Mouse (Mus musculus) liver, adult 2 months (tissue): ENCODE results near the gene Farsb.

Source experiments
- CTCF ChIP-seq: fragments of 200-500 bp; IDR thresholded peaks from 2 replicates; pipeline ENCODE4 v1.5.1; 2011; ENCODE audit warnings: low read depth, low read length, control low read depth
- POLR2A ChIP-seq: fragments of 200-500 bp; IDR thresholded peaks from 2 replicates; pipeline ENCODE4 v1.6.1; 2011; ENCODE audit warnings: low read length, control low read depth; ENCODE audit not compliant: insufficient read depth; ENCODE audit errors: extremely low read depth

DNA sequence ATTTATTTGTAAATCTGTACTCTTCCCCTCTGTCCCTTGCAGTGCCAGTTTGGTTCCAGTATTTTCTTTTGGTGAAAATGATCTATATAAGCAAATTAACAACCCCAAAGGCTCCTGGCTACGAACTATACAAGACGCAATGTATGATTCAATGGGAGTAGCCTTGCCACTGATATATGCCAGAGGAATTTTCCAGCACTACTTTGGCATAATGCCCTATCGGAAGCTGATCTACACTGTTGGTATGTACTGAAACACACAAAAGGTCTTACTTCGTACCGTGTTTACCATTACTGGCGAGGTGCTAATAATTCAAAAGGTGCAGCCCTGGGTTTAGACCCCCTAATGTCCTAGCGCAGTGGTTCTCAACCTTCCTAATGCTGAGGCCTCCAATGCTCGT, 40.3 kb upstream of the Farsb start:
- TF ChIP-seq POLR2A (no peak), CTCF (no peak)
